Mouse (Mus musculus): ENCODE data around the gene Rpl23.

DNA sequence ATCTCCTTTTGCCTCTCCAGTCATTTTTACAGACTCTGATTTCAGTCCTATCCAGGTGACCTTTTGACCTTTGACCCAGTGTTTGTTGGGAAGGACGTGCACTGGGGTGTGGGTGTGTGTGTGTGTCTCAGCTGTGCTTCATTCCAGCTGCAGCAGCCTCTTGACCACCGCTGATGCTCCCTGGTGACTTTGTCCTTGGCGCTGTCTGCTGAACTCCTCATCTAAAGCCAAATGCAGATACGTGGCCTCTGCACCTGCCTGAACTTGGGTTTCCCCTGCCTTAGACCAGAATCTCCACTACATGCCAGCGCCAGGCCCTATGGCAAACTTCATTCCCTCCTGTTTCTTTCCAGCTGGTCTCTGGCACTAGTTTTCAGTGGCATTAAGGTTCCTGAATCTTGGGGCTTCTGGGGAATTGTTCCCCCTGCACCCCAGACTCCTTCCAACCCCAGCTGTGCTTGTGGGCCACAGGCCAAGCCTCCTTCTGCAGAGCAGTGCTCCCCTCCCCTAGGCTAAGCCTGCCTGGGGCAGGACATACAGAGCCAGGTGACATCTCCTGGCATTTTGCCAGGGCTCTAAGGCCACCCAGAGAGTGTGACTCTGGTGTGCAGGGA, 26.5 kb upstream of the Rpl23 start:
- TF ChIP-seq CTCF (IDR thresholded peaks at IDR 0.05; ENCODE audit: insufficient read depth, low read depth, low read length), result no peak
- TF ChIP-seq POLR2A (IDR thresholded peaks at IDR 0.05; ENCODE audit: insufficient read depth, low read depth, low read length), result no peak
